Mouse (Mus musculus) liver, adult 2 months (tissue): ENCODE measurements around the gene Krtap4-1.

Source experiments
- CTCF ChIP-seq: fragments of 200-500 bp; IDR thresholded peaks from 2 replicates; pipeline ENCODE4 v1.5.1; 2011; ENCODE audit warnings: low read depth, low read length, control low read depth
- POLR2A ChIP-seq: fragments of 200-500 bp; IDR thresholded peaks from 2 replicates; pipeline ENCODE4 v1.6.1; 2011; ENCODE audit warnings: low read length, control low read depth; ENCODE audit not compliant: insufficient read depth; ENCODE audit errors: extremely low read depth

DNA sequence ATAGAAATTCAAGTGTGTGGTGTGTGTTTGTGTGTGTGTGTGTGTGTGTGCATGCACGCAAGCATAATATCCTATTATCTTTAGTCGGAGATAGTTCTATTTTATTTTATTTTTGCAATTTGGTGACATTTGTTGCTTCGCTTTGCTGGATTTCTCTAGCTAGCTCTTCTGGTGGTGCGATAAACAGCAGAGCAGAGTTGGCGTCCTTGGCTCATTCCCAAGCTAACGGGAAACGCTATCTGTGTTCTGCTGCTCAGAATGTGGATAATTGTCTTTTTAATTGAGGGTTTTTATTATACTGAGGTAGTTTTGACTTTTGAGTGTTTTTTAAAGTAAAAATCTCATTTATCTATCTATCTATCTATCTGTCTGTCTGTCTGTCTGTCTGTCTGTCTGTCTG lies 42.9 kb downstream of the Krtap4-1 start:
- TF ChIP-seq CTCF = no peak
- TF ChIP-seq POLR2A = no peak
